Mouse (Mus musculus): ENCODE measurements at regions not wholly inside any gene's neighbourhood (a gene's known extent, or its start where the extent isn't known, plus 50 kb on each side); places are given as distances from the start of the nearest gene placed in this dataset.

- DNase-seq = no peak
These were observed 84.0 kb upstream of the Arrdc3 start for GRCm38 (mm10) chr13:80798863-80799817.

DNA sequence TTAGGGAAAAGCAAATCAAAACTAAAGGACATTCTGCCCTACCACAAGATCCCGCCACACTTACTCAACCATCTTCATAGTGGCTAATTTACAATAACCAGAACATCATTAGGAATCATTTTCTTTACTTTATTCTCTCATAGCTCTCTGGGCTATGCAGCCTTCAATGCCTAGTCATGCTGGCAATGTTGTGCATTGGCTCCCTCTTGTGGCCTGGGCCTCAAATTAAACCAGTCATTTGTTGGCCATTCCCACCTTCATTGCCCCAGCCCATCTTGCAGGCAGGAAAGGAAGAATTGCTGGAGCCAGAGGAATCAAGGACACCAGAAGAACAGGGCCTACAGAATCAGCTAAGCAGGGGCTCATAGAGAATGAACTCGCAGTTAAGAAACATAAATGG is 77.0 kb upstream of the Arrdc3 start:
- peak; percentile 7 for DNase-seq

- no peak for DNase-seq
These were observed 56.1 kb upstream of the Arrdc3 start for GRCm38 (mm10) chr13:80827037-80827471.

Data from kidney, adult 18-20 months (tissue).